Mouse (Mus musculus): ENCODE data around the gene Eid1. TPM values are rescaled to one million over a fixed set of nuclear protein-coding genes. Genes with fewer than 3 reads are reported as not detected.

The Eid1 gene
- total RNA-seq (2023; ENCODE audit: inconsistent age), result 33.2 to 38.0 TPM (median 37.2 TPM) in 4 replicates

DNA sequence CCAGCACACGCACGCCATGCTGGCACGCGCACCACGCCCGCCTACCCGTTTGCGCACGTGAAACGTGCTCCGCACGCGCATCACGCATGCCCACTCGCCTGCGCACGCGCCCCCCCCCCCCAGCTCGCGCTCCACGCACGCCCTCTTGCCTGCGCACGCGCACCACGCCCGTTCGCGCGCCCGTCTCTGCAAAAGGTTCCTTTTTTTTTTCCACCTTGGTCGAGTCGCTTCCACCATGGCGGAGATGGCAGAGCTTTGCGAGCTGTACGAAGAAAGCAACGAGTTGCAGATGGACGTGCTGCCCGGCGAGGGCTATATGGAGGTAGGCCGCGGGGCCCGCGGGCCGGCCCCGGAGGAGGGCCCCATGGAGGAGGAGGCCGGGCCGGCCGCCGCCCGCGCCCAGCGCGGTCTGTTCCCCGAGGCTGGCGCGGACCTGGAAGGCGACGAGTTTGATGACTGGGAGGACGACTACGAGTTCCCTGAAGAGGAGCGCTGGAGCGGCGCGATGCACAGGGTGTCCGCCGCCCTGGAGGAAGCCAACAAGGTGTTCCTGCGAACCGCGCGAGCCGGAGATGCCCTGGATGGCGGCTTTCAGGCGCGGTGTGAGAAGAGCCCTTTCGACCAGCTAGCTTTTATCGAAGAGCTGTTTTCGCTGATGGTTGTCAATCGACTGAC lies at the start of gene Eid1:
TSS of gene Eid1 (plus strand) at position 139 of the 675 bp plus-strand sequence.

DNA sequence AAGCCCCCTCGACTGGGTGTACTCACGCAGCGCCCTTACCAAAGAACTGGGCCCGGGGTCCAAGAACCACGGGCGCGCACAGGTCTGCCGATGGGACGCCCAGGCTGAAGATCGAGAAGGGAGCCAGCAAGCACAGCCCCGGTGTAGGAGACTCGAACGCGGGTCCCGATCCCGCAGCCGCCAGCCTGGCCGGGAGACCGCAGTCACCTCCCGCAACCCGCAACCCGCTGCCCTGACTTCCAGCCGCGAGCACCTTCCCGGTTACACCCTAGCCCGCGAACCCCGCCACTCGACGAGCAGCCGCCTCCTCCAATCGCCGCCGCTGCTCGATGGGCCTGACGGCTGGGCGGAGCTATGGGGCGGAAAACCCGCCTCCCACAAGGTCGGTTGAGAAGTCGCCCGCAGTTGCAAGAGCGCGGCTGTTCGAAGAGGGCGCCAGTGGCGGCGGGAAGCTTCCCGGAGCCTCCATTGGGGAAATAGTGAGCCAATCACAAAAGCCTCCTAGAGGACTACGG lies 48.0 kb upstream of the Eid1 start, which contains the start of gene Cep152:
TSS of gene Cep152 (minus strand) at position 277 of the 515 bp plus-strand sequence.

DNA sequence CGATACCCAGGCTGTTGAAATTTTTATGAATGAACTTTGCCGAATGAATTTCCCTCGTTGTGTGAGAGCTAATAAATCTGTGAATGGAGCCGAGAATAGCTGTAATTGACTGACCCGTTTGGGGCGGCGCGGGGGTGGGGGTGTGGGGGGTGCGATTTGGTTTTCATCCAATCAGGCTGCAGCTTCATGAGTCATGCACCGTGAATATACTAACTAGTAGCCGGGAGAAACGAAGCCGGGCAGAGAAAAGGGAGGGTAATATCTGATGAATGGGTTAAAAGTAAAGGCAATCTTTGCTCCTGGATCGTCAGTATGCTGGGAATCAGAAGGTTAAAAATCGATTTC lies 51.2 kb downstream of the Eid1 start, which contains the start of gene Shc4:
TSS of gene Shc4 (minus strand) at position 63 of the 345 bp plus-strand sequence.

Other genes with a start within 250 kb of the Eid1 start
- not detected in 4 replicates for gene Gm9913, start 168.0 kb upstream of the Eid1 start, total RNA-seq (2023; ENCODE audit: inconsistent age)
- 0.06 to 0.15 TPM in 2 of 4 replicates, not detected in the others for gene Fbn1, start 165.1 kb upstream of the Eid1 start, total RNA-seq (2023; ENCODE audit: inconsistent age)
- gene Cep152, start 48.0 kb upstream of the Eid1 start, total RNA-seq (2023; ENCODE audit: inconsistent age), result 19.0 to 21.0 TPM (median 19.3 TPM) in 4 replicates
- 0.16 to 0.35 TPM (median 0.23 TPM) in 4 replicates for gene Shc4, start 51.1 kb downstream of the Eid1 start, total RNA-seq (2023; ENCODE audit: inconsistent age)
- 46.2 to 52.9 TPM (median 47.4 TPM) in 4 replicates for gene Secisbp2l, start 109.8 kb downstream of the Eid1 start, total RNA-seq (2023; ENCODE audit: inconsistent age)
- 19.4 to 23.9 TPM (median 21.4 TPM) in 4 replicates for gene Galk2, start 186.0 kb downstream of the Eid1 start, total RNA-seq (2023; ENCODE audit: inconsistent age)
- 57.7 to 87.6 TPM (median 75.7 TPM) in 4 replicates for gene Cops2, start 186.0 kb downstream of the Eid1 start, total RNA-seq (2023; ENCODE audit: inconsistent age)

Data from B cell, adult (primary cell).